Mouse (Mus musculus) forebrain, embryonic 16.5 days (tissue): ENCODE measurements around the gene Spem2. TPM values are rescaled to one million over a fixed set of nuclear protein-coding genes. Genes with fewer than 3 reads are reported as not detected.

Experiments used
- ATAC-seq: fragments of 200-750 bp; cut with Nextera tagmentation; 2 replicates; pipeline ENCODE4 v1.8.0; 2017; ENCODE audit warnings: mild to moderate bottlenecking, moderate library complexity
- H3K27ac ChIP-seq: fragments of 300-500 bp; sonication (generic); 2 replicates; pipeline ENCODE4 v1.5.1; 2014; ENCODE audit warnings: low read length, control low read depth
- H3K27me3 ChIP-seq: fragments of 300-500 bp; sonication (generic); replicated peaks from 2 replicates; pipeline ENCODE4 v1.6.1; 2014; ENCODE audit warnings: low read length; ENCODE audit not compliant: control insufficient read depth, insufficient read depth
- H3K36me3 ChIP-seq: fragments of 300-500 bp; sonication (generic); 2 replicates; pipeline ENCODE4 v1.6.1; 2014; ENCODE audit not compliant: control insufficient read depth, insufficient read depth
- H3K4me1 ChIP-seq: fragments of 300-500 bp; sonication (generic); replicated peaks from 2 replicates; pipeline ENCODE4 v1.6.1; 2014; ENCODE audit warnings: low read length; ENCODE audit not compliant: control insufficient read depth, insufficient read depth
- H3K4me2 ChIP-seq: fragments of 300-500 bp; sonication (generic); 2 replicates; pipeline ENCODE4 v1.6.1; 2014; ENCODE audit warnings: mild to moderate bottlenecking, low read length, control low read depth
- H3K4me3 ChIP-seq: fragments of 300-500 bp; sonication (generic); replicated peaks from 2 replicates; pipeline ENCODE4 v1.5.1; 2014; ENCODE audit warnings: mild to moderate bottlenecking, low read length, control low read depth
- H3K9ac ChIP-seq: fragments of 300-500 bp; sonication (generic); replicated peaks from 2 replicates; pipeline ENCODE4 v1.6.1; 2014; ENCODE audit warnings: low read depth, low read length, control low read depth
- H3K9me3 ChIP-seq: fragments of 300-500 bp; sonication (generic); 2 replicates; pipeline ENCODE4 v1.6.1; 2016; ENCODE audit warnings: low read length; ENCODE audit not compliant: control insufficient read depth
- WGBS: fragments of 180-500 bp; shearing (Covaris S2); extraction: QIAGEN DNeasy Blood & Tissue Kit; methylation state at CpG from one replicate; pipeline ENCODE4 v1.1.7; 2014; 5-methylcytosine and 5-hydroxymethylcytosine counted together
- polyA plus RNA-seq: library from polyadenylated mRNA; unstranded; fragments of >200 nt; fragmentation: Nextera tagmentation; extraction: Ambion mirVana; gene quantifications from 2 replicates; pipeline ENCODE4 v1.2.1, GENCODE M21; 2015

Gene Spem2
- polyA plus RNA-seq, 1 experiment from 2014 or later: not detected

DNA sequence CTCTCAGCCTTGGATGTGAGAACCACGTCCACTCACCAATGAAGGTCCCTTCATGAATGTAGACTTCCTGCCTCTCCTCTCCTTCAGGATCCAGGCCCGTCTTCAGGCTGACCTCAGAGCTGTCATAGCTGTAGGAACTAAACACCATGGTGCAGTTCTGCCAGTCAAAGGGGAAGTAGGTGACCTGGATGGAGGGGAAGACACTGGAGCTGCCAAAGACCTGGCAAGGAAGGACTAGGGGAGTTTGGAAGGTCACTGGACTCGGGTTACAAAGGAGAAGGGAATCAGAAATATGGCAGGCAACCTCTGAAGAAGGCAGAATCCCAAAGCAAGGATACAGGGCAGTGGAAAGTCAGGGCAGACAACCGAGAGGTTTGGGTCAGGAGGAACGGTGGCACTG lies 24.8 kb downstream of the Spem2 start:
- Histone ChIP-seq H3K36me3 (no peaks in the 10 kb centered on the region), H3K9ac (no peak overlapping the region), H3K4me3 (no peak overlapping the region), H3K9me3 (no peaks in the 10 kb centered on the region), H3K4me2 (no peak overlapping the region), H3K27me3 (peaks cover 4% of the 10 kb centered on the region; the same call in 1 of the 2 replicates), H3K27ac (no peak overlapping the region), H3K4me1 (peaks cover 11% of the 10 kb centered on the region)
- no peak for ATAC-seq
- WGBS: 53% methylated on average over 5 of the region's 5 CpGs

DNA sequence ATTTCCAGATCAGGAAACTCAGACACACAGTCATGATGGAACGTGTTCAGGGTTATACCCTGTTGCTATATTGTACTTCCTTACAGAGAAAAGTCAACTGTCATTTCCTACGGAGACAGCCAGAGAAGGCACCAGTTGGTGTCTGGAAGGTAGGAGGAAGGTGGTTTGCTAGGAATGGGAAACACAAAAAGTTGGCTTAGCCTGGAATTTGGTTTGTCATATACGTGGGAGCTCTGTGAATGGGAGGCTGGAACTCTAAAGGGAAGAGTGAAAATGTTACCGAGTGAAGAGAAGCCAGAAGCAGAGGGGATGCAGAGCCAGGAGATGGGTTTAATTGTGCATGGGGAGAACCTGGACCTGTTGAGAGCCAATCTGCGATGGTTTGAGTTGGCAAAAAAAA lies 26.8 kb downstream of the Spem2 start:
- no peaks in the 10 kb centered on the region for H3K36me3 ChIP-seq
- H3K4me3 ChIP-seq: no peak overlapping the region
- no peak overlapping the region for H3K9ac ChIP-seq
- H3K27ac ChIP-seq: no peak overlapping the region
- 68% methylated on average over 5 of the region's 5 CpGs for WGBS
- 0 out of 2 replicates have a peak, but pooled peaks cover 4% of the 10 kb centered on the region for H3K27me3 ChIP-seq
- peaks cover 11% of the 10 kb centered on the region for H3K4me1 ChIP-seq
- ATAC-seq: no peak
- no peaks in the 10 kb centered on the region for H3K9me3 ChIP-seq
- H3K4me2 ChIP-seq: no peak overlapping the region

DNA sequence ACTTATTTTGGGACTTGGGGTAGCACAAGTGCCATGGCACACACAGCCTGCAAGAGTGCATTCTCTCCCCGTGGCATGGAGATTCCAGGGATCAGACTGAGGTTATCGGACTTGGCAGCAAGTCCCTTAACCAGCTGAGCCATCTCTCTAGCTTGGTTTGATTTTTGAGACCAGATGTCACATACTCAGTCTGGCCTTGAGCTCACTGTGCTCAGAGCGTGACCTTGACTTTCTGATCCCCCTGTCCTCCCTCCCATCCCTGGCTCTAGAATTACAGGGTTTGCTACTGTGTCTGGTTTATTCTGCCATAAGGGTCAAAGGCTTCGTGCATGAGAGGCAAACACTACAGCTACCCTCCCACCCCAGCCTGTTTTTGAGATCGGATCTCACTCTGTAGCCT lies 28.8 kb downstream of the Spem2 start:
- Histone ChIP-seq H3K9ac (no peak overlapping the region), H3K9me3 (no peaks in the 10 kb centered on the region), H3K4me2 (no peak overlapping the region), H3K4me1 (no peaks in the 10 kb centered on the region), H3K36me3 (no peaks in the 10 kb centered on the region), H3K4me3 (no peak overlapping the region), H3K27me3 (0 out of 2 replicates have a peak, but pooled peaks cover 2% of the 10 kb centered on the region), H3K27ac (no peak overlapping the region)
- 71% methylated on average over 5 of the region's 5 CpGs for WGBS
- ATAC-seq: no peak

DNA sequence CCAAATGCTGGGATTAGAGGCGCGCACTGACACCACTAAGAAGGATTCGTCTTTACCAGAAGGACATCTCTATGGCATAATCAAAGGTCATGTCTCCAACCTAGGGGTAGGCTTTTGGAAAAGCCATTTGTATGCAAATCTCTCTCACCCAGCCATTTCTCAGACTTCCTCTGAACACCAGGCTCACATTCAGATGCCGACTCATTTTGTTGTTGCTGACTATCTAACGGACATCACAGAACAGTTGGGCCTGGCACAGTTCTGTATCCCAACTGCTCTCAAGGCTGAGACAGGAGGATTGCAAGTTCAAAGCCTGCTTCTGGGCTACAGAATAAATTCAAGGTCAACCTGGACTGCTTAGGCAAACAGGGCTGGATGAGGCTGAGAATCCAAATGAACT lies 31.0 kb downstream of the Spem2 start:
- no peak overlapping the region for H3K27ac ChIP-seq
- H3K4me3 ChIP-seq: no peak overlapping the region
- 85% methylated on average over 5 of the region's 5 CpGs for WGBS
- ATAC-seq: no peak
- H3K4me2 ChIP-seq: no peak overlapping the region
- H3K9ac ChIP-seq: no peak overlapping the region
- H3K9me3 ChIP-seq: no peaks in the 10 kb centered on the region
- H3K4me1 ChIP-seq: no peaks in the 10 kb centered on the region
- H3K27me3 ChIP-seq: 0 out of 2 replicates have a peak, but pooled peaks cover 2% of the 10 kb centered on the region
- H3K36me3 ChIP-seq: no peaks in the 10 kb centered on the region

DNA sequence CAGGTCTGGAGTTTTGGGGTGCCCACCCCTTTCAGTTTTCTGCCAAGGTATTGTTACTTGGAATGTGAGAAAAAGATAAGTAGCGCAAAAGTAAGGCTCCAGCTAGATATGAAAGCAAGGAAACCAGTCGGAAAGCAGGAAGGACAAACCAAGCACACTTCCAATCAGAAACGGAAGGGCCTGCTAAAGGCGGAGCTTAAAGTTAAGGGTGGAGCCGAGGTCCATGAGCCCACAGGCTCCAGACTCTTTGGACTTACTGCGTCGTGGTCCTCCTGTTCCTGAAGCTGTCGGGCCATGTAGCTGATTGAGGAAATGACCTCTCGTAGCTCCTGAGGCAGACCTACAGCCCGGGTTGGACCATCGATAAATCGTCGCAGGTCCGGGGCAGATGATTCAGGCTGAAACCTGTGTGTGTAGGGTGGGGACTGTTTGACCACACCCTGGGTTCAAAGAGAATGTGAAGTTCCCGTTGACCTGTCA lies 33.4 kb downstream of the Spem2 start:
- no peaks in the 10 kb centered on the region for H3K27me3 ChIP-seq
- no peaks in the 10 kb centered on the region for H3K36me3 ChIP-seq
- H3K4me2 ChIP-seq: no peak overlapping the region
- ATAC-seq: no peak
- WGBS: 56% methylated on average over 15 of the region's 15 CpGs
- H3K9ac ChIP-seq: no peak overlapping the region
- H3K27ac ChIP-seq: no peak overlapping the region
- no peaks in the 10 kb centered on the region for H3K4me1 ChIP-seq
- H3K9me3 ChIP-seq: no peaks in the 10 kb centered on the region
- no peak overlapping the region for H3K4me3 ChIP-seq

DNA sequence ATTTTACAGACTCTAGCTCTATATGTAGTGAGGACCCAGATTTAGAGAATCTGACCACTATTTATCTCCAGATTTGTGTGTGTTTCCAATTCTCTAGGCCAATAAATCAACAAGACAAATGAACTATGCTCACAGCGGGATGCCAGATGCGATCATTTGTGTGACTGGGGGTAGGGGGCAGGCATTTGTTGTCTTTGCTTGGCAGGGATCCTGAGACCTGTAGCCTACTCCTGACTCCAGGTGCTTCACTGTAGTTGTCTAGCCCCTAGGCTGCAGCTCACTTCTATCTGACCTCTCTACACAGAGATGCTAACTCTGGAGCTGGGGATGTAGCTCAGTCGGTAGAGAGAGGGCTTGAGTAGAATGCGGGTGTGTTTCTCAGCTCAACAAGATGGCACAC lies 36.4 kb downstream of the Spem2 start:
- H3K27ac ChIP-seq: no peak overlapping the region
- H3K4me2 ChIP-seq: no peak overlapping the region
- no peak for ATAC-seq
- H3K4me3 ChIP-seq: no peak overlapping the region
- no peaks in the 10 kb centered on the region for H3K4me1 ChIP-seq
- H3K9ac ChIP-seq: no peak overlapping the region
- no peaks in the 10 kb centered on the region for H3K9me3 ChIP-seq
- H3K27me3 ChIP-seq: no peaks in the 10 kb centered on the region
- no peaks in the 10 kb centered on the region for H3K36me3 ChIP-seq
- 44% methylated on average over 4 of the region's 4 CpGs for WGBS

DNA sequence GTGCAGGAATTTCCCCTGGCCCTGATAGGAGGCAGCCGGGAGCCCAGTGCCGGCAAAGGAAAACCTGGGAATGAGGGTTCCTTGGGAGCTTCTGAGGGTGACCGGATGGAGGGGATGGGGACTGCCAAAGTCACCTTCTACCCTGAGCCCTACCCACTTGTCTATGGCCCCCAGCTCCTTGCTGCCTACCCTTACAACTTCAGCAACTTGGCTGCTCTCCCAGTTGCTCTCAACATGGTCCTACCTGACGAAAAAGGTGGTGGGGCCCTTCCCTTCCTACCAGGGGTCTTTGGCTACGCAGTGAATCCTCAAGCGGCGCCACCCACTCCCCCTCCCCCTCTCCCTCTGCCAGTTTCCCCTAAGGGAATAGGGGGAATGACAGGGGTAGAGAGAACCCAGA lies 39.3 kb downstream of the Spem2 start:
- Histone ChIP-seq H3K4me3 (no peak overlapping the region), H3K4me2 (no peak overlapping the region), H3K9ac (no peak overlapping the region), H3K4me1 (no peaks in the 10 kb centered on the region), H3K27ac (no peak overlapping the region), H3K36me3 (peaks cover 4% of the 10 kb centered on the region), H3K9me3 (no peaks in the 10 kb centered on the region), H3K27me3 (no peaks in the 10 kb centered on the region)
- ATAC-seq: no peak
- WGBS: 48% methylated on average over 7 of the region's 7 CpGs

DNA sequence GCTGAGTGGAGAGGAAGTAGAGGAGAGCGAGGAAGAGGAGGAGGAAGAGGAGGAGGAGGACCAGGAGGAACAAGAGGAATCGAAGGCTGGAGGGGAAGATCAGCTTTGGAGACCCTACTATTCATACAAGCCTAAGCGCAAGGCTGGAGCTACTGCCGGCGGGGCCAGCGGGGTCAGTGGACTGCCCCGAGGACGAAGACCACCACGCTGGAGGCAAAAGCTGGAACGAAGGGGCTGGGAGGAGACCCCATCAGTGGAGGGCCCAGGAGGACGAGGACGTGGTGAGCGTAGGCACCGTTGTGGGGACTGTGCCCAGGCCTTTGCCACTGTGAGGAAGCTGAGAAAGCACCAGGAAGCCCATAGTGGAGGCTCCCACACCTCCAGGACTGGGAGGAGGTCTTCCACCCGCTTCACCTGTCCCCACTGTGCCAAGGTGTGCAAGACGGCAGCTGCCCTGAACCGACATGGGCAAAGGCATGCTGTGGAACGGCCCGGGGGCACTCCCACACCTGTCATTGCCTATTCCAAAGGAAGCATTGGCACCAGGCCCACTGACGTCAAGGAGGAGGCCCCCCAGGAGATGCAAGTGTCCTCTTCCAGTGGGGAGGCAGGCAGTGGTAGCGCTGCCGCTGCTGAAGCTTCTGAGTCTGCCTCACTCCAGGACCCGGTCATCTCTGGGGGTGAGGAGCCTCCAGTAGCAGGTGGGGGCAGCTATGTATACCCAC lies 39.8 kb downstream of the Spem2 start:
- no peak; the same call in 1 of the 2 replicates for ATAC-seq
- 66% methylated on average over 23 of the region's 23 CpGs for WGBS

DNA sequence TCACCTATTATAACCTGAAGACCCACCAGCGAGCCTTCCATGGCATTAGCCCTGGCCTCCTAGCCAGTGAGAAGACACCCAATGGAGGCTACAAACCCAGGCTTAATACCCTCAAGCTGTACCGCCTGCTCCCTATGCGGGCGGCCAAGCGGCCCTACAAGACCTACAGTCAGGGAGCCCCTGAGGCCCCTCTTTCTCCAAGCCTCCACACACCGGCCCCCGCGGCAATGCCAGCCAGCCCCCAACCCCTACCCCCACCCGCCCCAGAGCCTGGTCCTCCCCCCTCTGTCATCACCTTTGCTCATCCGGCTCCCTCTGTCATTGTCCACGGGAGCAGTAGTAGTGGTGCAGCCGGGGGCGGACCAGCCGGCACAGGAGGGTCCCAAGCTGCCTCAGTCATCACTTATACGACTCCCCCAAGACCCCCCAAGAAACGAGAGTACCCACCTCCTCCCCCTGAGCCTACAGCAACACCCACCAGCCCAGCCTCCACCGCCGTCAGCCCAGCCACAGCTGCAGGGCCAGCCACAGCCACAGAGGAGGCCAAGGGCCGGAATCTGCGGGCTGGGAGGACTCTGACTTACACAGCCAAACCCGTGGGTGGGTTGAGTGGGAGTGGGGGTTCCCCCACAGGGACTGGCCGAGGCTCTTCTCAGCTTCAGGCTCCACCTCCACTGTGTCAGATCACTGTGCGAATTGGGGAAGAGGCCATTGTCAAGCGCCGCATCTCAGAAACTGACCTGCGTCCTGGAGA lies 40.6 kb downstream of the Spem2 start:
- WGBS: 66% methylated on average over 24 of the region's 26 CpGs
- H3K9ac ChIP-seq: no peak overlapping the region
- H3K9me3 ChIP-seq: no peaks in the 10 kb centered on the region
- no peak overlapping the region for H3K27ac ChIP-seq
- H3K4me3 ChIP-seq: no peak overlapping the region
- no peak for ATAC-seq
- no peak overlapping the region for H3K4me2 ChIP-seq
- no peaks in the 10 kb centered on the region for H3K4me1 ChIP-seq
- no peaks in the 10 kb centered on the region for H3K27me3 ChIP-seq
- H3K36me3 ChIP-seq: peaks cover 4% of the 10 kb centered on the region

More for the DNA sequence above, 39.8 kb downstream of the Spem2 start:
- Histone ChIP-seq H3K4me3 (no peak overlapping the region), H3K36me3 (peaks cover 4% of the 10 kb centered on the region), H3K27ac (no peak overlapping the region), H3K9ac (no peak overlapping the region), H3K27me3 (no peaks in the 10 kb centered on the region), H3K4me2 (no peak overlapping the region), H3K9me3 (no peaks in the 10 kb centered on the region), H3K4me1 (no peaks in the 10 kb centered on the region)
